Mouse (Mus musculus) ES-CJ7 (cell line): ENCODE measurements around the gene Brinp1.

Experiments used
- DNase-seq: peaks from one replicate; pipeline ENCODE4 v3.0.0; 2011; ENCODE audit warnings: low read depth, low spot score

Brinp1 gene

GRCm38 (mm10) chr4:68954322-68954901, at the start of gene Brinp1:
Gene Brinp1 (minus strand): TSS chr4:68954397.
- peak; percentile 80 for DNase-seq

GRCm38 (mm10) chr4:68957265-68957664, 3.1 kb upstream of the Brinp1 start:
- DNase-seq = no peak

GRCm38 (mm10) chr4:68955621-68956020, 1.4 kb upstream of the Brinp1 start:
- peak; percentile 71 for DNase-seq

GRCm38 (mm10) chr4:68953667-68954321, 403 bp downstream of the Brinp1 start:
- DNase-seq = peak; percentile 11

GRCm38 (mm10) chr4:68953131-68953551, 1.1 kb downstream of the Brinp1 start:
- DNase-seq = no peak

- DNase-seq = peak; percentile 78
Observed at GRCm38 (mm10) chr4:68950556-68950955, 3.6 kb downstream of the Brinp1 start.

- no peak for DNase-seq
Observed at GRCm38 (mm10) chr4:68942938-68943337, 11.3 kb downstream of the Brinp1 start.

GRCm38 (mm10) chr4:68930022-68930421, 24.2 kb downstream of the Brinp1 start:
- DNase-seq = no peak

- DNase-seq = no peak
Observed at GRCm38 (mm10) chr4:68926091-68926490, 28.1 kb downstream of the Brinp1 start.

GRCm38 (mm10) chr4:68922944-68923343, 31.3 kb downstream of the Brinp1 start:
- no peak for DNase-seq

GRCm38 (mm10) chr4:68922504-68922903, 31.7 kb downstream of the Brinp1 start:
- DNase-seq = no peak

GRCm38 (mm10) chr4:68920127-68920526, 34.1 kb downstream of the Brinp1 start:
- no peak for DNase-seq

- no peak for DNase-seq
Observed at GRCm38 (mm10) chr4:68910942-68911341, 43.3 kb downstream of the Brinp1 start.

- no peak for DNase-seq
Observed at GRCm38 (mm10) chr4:68906417-68907210, 47.6 kb downstream of the Brinp1 start.

- no peak for DNase-seq
Observed at GRCm38 (mm10) chr4:68890526-68890925, 63.7 kb downstream of the Brinp1 start.

GRCm38 (mm10) chr4:68886276-68886675, 67.9 kb downstream of the Brinp1 start:
- DNase-seq = no peak

GRCm38 (mm10) chr4:68872028-68872427, 82.2 kb downstream of the Brinp1 start:
- no peak for DNase-seq

GRCm38 (mm10) chr4:68865135-68865767, 88.9 kb downstream of the Brinp1 start:
- no peak for DNase-seq

GRCm38 (mm10) chr4:68864668-68865067, 89.5 kb downstream of the Brinp1 start:
- DNase-seq = no peak

- no peak for DNase-seq
Observed at GRCm38 (mm10) chr4:68856868-68857267, 97.3 kb downstream of the Brinp1 start.

GRCm38 (mm10) chr4:68849671-68850070, 104.5 kb downstream of the Brinp1 start:
- DNase-seq = no peak

GRCm38 (mm10) chr4:68846976-68847375, 107.2 kb downstream of the Brinp1 start:
- no peak for DNase-seq
